Mouse (Mus musculus) right cerebral cortex, postnatal 25 days (tissue): Measurements from ENCODE around the gene Olfr1368.
"Not testable (repeated sequence)": the region's sequence is repeated elsewhere in the genome, so short reads cannot be mapped to it uniquely, and the experiment has no call there.

Source experiments
- DNase-seq: peaks from one replicate; pipeline ENCODE4 v3.0.0; 2022

Olfr1368 gene

DNA sequence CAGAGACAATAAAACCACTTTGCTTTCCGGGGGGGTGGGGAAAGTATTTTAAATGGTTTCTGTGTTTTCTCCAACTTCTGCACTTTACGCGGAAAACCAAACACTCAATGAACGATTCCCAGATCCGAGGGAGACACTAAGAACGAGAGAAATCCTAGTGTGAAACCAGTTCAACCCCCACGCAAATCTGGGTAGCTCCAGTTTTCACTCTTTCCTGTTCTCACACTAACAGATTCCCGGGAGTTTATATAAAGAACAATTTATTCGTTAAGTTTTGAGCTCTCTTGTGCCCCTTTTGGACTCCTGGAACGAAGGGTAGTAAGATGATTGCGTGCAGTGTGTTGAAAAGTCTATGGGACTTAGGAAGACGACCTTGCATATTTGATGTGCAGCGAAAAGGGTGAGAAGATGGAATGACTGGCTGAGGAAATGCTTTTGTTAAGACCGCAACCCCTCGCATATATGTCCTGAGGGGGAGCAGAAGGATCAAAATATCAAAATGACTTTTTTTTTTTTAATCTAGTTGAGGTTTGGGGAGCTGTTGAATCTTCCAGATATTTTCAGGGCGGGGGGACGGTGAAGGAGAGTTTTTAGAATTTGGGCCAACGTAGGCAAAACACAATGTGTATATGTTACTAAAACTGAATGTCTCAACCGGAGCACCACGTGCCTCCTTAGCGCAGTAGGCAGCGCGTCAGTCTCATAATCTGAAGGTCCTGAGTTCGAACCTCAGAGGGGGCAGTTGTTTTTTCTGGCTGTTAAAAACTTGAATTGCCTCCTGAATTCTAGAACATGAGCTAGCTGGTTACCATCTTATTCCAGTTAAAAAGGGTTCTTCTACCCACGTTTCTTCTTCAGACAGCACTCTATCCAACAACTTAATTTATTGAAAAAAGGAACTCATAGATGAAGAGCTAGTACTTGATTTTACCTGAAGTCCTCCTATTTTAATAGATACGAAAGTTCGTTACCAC is 21.6 kb upstream of the Olfr1368 start:
- peak; percentile 74 for DNase-seq

DNA sequence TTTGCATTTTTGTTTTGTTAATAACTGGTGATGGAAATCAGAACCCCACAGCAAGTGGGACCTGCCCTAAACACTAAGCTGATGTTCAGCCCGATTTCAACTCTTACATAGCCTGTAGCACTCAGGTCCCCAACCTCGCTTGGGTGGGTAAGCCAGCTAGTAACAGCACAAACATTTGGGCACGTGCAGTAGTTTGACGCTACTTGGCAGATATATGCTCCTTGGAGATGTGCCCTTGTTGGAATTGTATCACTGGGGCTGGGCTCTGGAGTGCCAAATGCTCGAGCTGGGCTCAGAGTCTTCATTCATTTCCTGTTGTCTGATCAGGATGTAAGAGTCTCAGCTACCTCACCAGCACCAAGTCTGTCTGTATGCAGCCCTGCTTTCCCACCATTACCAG is 16.9 kb upstream of the Olfr1368 start:
- DNase-seq: no peak

DNA sequence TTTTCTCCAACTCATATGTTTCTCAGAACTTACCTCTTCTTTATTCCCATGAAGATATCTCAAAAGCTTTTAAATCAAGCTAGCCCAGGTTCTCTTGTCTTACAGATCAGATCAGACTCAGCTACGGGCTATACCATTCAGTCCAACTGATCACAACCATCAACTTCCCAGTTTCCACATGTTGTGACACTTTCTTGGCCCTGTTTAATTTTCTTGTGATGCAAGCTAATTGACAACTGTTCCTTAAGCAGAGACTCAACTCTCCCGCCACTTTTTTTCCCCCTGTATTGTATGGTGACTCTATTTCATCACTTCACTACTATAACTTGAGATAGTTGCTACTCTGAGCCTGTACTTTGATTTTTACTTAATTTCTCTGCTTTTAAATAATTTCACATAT is 15.9 kb upstream of the Olfr1368 start:
- no peak for DNase-seq

DNA sequence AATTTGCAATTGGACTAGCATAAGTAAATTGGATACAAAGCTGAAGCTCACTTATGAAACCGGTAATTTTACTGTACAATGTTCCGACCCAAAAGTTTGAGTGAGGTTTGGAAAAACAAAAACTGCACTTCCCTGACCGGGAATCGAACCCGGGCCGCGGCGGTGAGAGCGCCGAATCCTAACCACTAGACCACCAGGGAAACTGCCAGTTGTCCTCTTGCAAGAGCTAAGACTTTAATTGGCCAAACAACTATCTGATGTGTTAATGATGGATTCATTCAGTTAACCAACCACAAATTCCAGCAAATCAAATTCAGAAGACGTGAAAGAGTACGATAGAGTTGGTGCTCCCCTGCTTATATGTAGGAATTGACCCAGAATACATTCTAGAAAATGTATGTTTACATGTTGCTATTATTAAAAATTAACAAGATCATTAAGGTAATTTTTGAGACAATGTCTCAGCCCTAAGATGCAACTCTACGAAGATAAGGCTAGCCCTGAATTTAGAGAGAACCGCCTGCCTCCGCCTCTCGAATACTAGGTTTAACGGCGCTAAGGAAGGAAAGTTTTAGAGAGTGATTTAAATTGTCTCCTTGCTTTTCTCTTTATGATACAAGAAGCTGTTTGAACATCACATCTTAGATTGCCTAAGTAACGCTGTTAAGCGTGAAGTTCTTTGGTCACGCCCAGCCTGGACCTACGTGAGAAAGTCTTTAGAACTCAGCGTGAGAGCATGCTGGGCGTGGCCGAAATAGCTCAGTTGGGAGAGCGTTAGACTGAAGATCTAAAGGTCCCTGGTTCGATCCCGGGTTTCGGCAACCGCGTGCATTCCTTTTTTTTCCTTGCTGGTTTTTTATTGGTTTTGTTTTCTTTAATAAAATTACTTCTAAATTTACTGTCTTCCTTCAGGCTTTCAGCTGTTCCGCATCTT is 15.3 kb upstream of the Olfr1368 start:
- peak; percentile 89 for DNase-seq

DNA sequence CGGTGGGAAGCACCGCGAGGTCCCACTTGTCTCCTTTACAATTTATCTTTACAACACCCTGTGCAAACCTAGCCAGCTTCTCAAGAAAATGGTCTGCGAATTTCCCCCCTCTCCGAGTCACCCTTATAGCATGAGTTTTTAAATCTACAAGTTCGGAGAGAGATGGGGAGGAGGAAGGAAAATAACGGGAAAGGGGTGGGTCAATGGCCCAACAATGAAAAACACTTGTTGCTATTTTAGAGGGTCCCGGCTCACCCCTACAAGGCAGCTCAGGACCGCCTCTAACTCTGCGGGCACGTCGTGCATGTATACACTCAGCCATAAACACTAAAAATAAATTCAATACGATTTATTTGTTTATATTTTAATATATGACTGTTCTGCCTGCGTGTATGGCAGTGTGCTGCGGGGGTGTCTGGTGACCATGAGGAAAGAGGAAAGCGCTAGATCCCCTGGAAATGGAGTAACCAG is 14.4 kb upstream of the Olfr1368 start:
- no peak for DNase-seq

DNA sequence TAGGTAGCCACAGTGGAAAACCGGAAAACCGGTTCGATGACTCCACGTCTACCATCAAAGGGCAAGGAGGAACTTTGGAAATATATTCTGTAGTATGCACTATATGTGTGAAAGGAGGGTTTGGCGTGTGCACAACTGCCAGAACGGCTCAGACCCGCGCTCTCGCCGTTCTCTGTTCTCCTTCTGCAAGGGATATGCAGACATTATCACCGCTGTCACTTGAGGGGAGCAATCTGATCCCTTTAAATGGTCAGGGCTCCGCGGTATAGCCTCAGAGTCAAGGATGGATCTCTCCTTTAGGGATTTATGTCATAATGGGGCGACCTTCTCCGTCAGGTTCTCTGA is 13.8 kb upstream of the Olfr1368 start:
- peak; percentile 21 for DNase-seq

DNA sequence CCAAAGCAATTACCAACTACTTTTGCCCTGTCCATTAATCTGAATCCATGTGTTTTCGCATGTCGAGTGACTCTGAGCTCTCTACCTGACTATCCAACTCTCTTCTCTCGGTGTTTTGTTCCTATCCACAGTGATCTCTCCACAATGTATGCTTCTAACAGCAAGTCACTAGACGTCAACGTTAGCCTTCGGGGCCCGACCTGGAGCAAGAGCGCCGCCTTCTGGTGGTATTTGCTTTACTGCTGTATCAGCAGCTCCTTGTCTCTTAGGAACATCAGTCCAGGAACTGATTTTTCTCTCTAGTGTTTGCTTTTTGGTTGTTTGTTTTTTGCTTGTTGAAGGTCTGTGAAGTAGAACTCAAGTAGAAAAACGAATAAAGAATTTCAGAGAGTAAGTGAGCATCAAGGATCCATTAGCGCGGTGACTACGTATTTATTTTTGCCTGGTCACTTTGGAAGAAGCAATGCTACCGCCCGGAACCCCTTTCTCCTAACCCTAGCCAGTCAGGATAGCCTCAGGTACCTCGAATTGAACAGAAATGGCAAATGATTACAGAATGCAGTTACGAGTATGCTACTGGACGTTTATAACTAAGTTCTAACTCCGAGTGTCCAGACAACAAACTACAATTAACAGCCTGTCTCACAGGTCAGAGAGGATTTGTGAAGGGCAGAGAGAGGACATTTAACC is 13.3 kb upstream of the Olfr1368 start:
- peak; percentile 76 for DNase-seq

DNA sequence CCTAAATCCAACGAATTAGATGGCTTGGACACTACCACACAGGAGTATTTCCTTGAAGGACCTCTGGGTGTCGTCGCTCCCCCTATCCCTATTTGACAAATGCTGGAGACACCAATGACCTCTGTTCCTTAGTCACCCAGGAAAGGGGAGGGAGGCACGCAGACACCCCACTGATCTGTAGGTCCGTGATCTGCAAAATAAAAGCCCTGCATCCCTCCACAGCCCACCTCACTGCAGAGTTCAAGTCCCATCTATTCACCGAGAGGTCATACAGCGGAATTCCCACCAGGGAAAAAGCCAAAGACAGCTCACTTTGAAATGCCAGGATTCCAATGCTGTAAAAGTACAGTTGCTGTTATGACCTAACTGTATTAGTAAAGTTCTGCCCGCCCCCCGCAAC is 12.4 kb upstream of the Olfr1368 start:
- DNase-seq: no peak

DNA sequence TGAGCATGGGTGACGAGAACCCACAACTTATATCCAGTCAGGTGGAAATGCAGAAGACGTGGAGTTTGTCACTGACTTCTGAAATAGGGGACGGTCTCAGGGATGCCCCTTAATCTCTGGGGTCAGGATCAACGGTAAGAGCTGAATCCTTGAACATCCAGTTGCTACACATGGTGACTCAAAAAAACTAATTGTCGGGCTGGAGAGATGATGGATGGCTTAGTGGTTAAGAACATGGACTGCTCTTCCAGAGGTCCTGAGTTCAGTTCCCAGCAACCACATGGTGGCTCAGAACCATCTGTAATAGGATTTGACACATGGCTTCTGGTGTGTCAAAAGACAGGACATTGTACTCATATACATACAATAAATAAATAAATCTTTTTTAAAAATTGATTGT is 10.2 kb upstream of the Olfr1368 start:
- DNase-seq: no peak

DNA sequence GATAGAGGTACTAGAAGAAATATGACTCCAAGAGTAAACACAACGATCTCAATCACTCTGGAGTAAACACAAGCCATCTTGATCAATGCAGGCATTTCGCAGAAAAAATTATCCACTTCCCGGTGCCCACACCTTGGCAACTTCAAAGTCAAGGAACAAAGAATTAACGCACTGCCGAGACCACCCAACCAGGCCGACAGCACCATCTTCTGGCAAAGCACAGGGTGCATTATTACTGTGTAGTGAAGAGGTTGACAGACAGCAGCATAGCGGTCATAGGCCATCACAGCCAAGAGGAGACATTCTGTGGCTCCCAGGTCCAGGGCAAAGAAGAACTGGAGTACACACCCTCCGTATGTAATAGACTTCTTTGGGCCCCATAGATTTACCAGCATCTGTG is 3.2 kb downstream of the Olfr1368 start:
- DNase-seq: no peak

DNA sequence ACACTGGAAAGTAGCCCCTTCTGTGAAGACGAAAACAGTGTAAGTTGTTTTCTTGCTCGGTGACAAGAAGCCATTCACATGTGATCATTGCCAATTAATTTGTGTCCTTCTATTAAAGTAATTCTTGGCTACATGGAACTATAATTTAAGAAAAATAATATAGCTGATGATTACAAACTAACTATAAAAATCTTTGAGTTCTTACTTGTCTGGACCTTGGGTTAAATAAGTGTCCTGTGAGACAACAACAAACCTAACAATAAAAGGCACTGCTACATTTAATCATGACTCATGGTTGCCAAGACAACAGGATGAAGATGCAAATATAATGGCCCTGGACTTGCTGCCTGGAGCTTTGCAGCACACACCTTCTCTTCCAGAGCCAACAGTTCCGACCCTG is 16.3 kb downstream of the Olfr1368 start, which contains the start of gene Olfr263:
Olfr263 (plus strand) TSS at position 301 of the 400 bp plus-strand sequence.
- not testable (repeated sequence) for DNase-seq

DNA sequence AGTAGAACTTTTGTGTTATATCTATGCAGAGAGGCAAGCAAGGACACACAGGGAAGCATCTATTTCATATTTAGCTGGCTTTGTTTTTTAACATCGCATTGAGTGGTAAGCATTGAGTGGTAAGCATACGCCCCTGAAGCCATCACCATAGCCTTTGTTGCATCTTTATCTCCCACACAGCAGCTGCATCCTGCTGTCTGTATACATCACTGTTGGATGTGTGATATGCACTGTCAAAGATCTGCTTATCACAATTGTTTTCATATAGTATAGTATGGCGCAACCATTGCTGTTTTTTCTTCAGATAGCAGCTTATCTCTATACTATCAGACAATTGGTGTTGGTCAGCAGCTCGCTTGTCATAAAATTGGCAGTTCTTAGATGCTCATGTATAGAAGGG is 31.5 kb downstream of the Olfr1368 start:
- DNase-seq: no peak

DNA sequence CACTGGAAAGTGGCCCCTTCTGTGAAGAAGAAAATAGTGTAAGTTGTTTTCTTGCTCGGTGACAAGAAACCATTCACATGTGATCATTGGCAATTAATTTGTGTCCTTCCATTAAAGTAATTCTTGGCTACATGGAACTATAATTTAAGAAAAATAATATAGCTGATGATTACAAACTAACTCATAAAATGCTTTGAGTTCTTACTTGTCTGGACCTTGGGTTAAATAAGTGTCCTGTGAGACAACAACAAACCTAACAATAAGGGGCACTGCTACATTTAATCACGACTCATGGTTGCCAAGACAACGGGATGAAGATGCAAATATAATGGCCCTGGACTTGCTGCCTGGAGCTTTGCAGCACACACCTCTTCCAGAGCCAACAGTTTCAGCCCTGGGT is 34.5 kb downstream of the Olfr1368 start, which contains the start of gene Olfr1369-ps1:
Olfr1369-ps1 (plus strand) TSS at position 301 of the 400 bp plus-strand sequence.
- not testable (repeated sequence) for DNase-seq

DNA sequence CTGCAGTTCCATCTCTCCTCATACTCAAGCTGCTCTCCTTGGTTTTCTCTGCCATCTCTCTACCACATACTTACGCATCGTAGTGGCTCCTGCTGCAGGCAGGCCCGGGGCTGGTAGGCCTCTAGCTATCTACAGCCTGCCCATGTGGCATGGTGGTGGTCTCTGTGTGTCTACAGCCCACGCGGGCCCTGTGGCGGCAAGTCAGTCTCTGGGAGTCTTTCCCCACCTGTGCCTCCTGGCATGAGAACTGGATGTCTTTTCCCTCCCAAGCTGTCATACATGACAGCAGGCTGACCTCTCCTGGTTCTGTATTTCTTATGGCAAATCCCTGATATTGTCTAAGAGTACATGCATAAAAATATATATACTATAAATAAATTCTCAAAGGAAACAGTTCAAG is 35.2 kb downstream of the Olfr1368 start:
- no peak for DNase-seq

DNA sequence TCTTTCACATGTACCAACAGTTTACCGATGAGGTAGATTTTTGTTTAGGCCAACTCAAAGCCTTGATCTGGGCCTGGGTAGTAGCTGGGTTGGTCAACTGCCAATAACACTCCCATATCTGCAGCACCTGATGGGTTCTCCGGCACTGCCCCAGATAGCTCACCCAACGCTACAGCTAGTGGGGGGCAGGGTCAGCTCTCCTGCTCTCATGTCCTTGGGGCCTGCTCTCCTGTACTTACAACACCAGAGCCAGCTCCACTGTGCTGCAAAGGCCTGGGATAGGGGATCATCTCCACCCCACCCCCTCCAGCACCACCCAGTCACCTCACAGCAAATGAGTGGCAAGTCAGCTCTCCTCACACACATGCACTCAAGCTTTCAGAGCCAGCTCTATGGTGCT is 35.9 kb downstream of the Olfr1368 start:
- DNase-seq: no peak
